In the genomic region with DNA sequence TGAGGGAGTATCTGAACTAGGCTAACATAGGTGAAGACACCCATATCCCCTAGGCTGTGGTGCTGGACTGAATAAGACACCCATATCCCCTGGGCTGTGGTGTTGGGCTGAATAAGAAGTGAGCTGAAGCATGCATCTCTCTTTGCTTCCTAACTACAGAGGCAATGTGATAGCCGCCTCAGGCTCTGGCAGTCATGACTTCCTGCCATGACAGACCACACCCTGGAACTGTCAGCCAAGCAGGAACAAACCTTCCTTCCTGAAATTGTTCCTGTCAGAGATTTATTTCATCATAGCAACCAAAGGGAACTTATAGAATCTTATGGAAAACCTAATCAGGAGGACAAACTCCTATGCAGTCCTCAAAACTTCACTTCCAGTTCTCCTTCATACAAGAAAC, we compare ENCODE assay signal across 27 mouse cellular contexts. TPM values are rescaled to one million over a fixed set of nuclear protein-coding genes. Genes with fewer than 3 reads are reported as not detected.
DNase-seq lines count a peak whose midpoint lies in the region; ATAC-seq and TF ChIP-seq lines count a peak whose summit lies in the region.
"Had no signal": no experiment of that assay in that cellular context is flagged by ENCODE, and none has a peak within 500 bp of the region (broad histone marks: within the 10 kb centered on the region; RNA-seq: fewer than 3 reads in every experiment).

No protein-coding gene starts in this region.

- no peak for TF ChIP-seq EP300 in MEL (IDR thresholded peaks at IDR 0.05; ENCODE audit: low read depth in 1 of 2, low read length in 2 of 2)

- no peak for ATAC-seq in kidney, embryonic 16.5 days (ENCODE audit: low FRiP score, low TSS enrichment)
- no peak for ATAC-seq in forebrain, embryonic 12.5 days (ENCODE audit: low FRiP score)
- ATAC-seq in cerebellum, adult (ENCODE audit: insufficient number of reproducible peaks, low FRiP score, low TSS enrichment) = no peak
- ATAC-seq: forebrain, embryonic 15.5 days; hindbrain, embryonic 16.5 days; midbrain, embryonic 16.5 days had no signal

- 62% methylated on average over 1 of the region's 1 CpGs for WGBS in kidney, adult 2 months
- WGBS in kidney, embryonic 16.5 days = 62% methylated on average over 1 of the region's 1 CpGs
- WGBS in macrophage (ENCODE audit: missing documents) = 19% methylated on average over 1 of the region's 1 CpGs
- WGBS in forebrain, embryonic 12.5 days = 94% methylated on average over 1 of the region's 1 CpGs

- H3K4me1 ChIP-seq in kidney, adult 2 months (ENCODE audit: control insufficient read depth, insufficient read depth, low read length) = peaks cover 8% of the 10 kb centered on the region
- peaks cover 10% of the 10 kb centered on the region for H3K4me1 ChIP-seq in kidney, embryonic 16.5 days (ENCODE audit: insufficient read depth, low read length)
- H3K4me1 ChIP-seq in MEL (ENCODE audit: control insufficient read depth in 1 of 2, insufficient read depth in 2 of 2, low read length in 2 of 2) = peaks cover 0 to 7% of the 10 kb centered on the region in 2 experiments; a peak in 3 of 4 replicates
- H3K4me1 ChIP-seq in brown adipose tissue, adult 24 weeks (ENCODE audit: control insufficient read depth, insufficient read depth, insufficient read length, low read length) = peaks cover 10% of the 10 kb centered on the region; the same call in 1 of the 2 replicates
- H3K4me1 ChIP-seq in forebrain, embryonic 12.5 days = peaks cover 5% of the 10 kb centered on the region

- peak overlapping the region; percentile 43; the same call in 1 of the 2 replicates for H3K27ac ChIP-seq in kidney, adult 2 months (ENCODE audit: insufficient read depth, low read depth, low read length)
- no peak overlapping the region for H3K27ac ChIP-seq in kidney, embryonic 16.5 days (ENCODE audit: low read length)
- H3K27ac ChIP-seq in MEL (ENCODE audit: control insufficient read depth, low read depth, low read length) (no peak overlapping the region), macrophage (peak overlapping the region; percentile 56)
- H3K27ac ChIP-seq in brown adipose tissue, adult 24 weeks (replicated peaks; ENCODE audit: low read depth, low read length) = peak overlapping the region; percentile 89
- no peak overlapping the region for H3K27ac ChIP-seq in forebrain, embryonic 12.5 days
- H3K27ac ChIP-seq: embryonic facial prominence, embryonic 12.5 days; forebrain, embryonic 15.5 days; kidney, postnatal 0 days; liver, embryonic 15.5 days; midbrain, embryonic 10.5 days; neural tube, embryonic 12.5 days had no signal

- TF ChIP-seq POLR2A in kidney, adult 2 months (IDR thresholded peaks at IDR 0.05; ENCODE audit: low read depth, low read length) = no peak
- TF ChIP-seq POLR2A in MEL (IDR thresholded peaks at IDR 0.05; ENCODE audit: control insufficient read depth in 1 of 2, insufficient read depth in 1 of 2, low read depth in 1 of 2, low read length in 2 of 2, poor library complexity in 1 of 2) = no peak

- H3K79me2 ChIP-seq in MEL (ENCODE audit: control insufficient read depth, insufficient read depth, low read length, poor library complexity) = no peaks in the 10 kb centered on the region
- H3K79me2 ChIP-seq in macrophage (ENCODE audit: inconsistent target) = no peaks in the 10 kb centered on the region

- no peaks in the 10 kb centered on the region for H3K9me3 ChIP-seq in kidney, embryonic 16.5 days (ENCODE audit: low read length)
- H3K9me3 ChIP-seq in MEL (replicated peaks; ENCODE audit: insufficient read depth, low read length) = no peaks in the 10 kb centered on the region
- H3K9me3 ChIP-seq in forebrain, embryonic 12.5 days = no peaks in the 10 kb centered on the region
- H3K9me3 ChIP-seq: embryonic facial prominence, embryonic 12.5 days; forebrain, embryonic 15.5 days; liver, embryonic 15.5 days; midbrain, embryonic 10.5 days; neural tube, embryonic 12.5 days had no signal

- no peak overlapping the region for H3K4me3 ChIP-seq in kidney, adult 2 months (ENCODE audit: insufficient read depth, low read depth, low read length)
- H3K4me3 ChIP-seq in kidney, embryonic 16.5 days (ENCODE audit: low read length) = no peak overlapping the region
- H3K4me3 ChIP-seq in MEL (ENCODE audit: control insufficient read depth in 1 of 2, insufficient read depth in 1 of 2, low read depth in 2 of 2, low read length in 2 of 2) (no peak overlapping the region), macrophage (ENCODE audit: inconsistent target) (no peak overlapping the region)
- no peak overlapping the region for H3K4me3 ChIP-seq in brown adipose tissue, adult 24 weeks (ENCODE audit: insufficient read depth, low read depth, low read length)
- H3K4me3 ChIP-seq in forebrain, embryonic 12.5 days (replicated peaks) = no peak overlapping the region
- H3K4me3 ChIP-seq: embryonic facial prominence, embryonic 12.5 days; forebrain, embryonic 15.5 days; liver, embryonic 15.5 days; midbrain, embryonic 10.5 days; neural tube, embryonic 12.5 days had no signal

- DNase-seq in kidney, adult 2 months = peak; percentile 64
- DNase-seq in MEL (ENCODE audit: low read depth, low spot score) = no peak
- DNase-seq in spleen, adult 18-20 months = no peak
- DNase-seq: adrenal gland, adult 8-10 months; cerebellum, adult 11-12 months; cerebellum, adult 9-11 months; embryo, embryonic 11 days; heart, postnatal 14 days; kidney, adult 18-20 months; layer of hippocampus, postnatal 36 days; liver; right cerebral cortex, adult 18-20 months had no signal

- TF ChIP-seq CTCF in kidney, adult 2 months (conservative IDR thresholded peaks at IDR 0.05; ENCODE audit: insufficient read depth, insufficient read length, low read depth, low read length) = no peak
- no peak for TF ChIP-seq CTCF in MEL (IDR thresholded peaks at IDR 0.05 in 2 of 3, conservative IDR thresholded peaks at IDR 0.05 in 1 of 3; ENCODE audit: control insufficient read depth in 1 of 3, insufficient read depth in 1 of 3, low read depth in 2 of 3, low read length in 3 of 3, poor library complexity in 1 of 3, severe bottlenecking in 1 of 3)

- no peaks in the 10 kb centered on the region for H3K27me3 ChIP-seq in kidney, adult 2 months (replicated peaks; ENCODE audit: control insufficient read depth, insufficient read depth, low read length)
- H3K27me3 ChIP-seq in kidney, embryonic 16.5 days (ENCODE audit: insufficient read depth, low read length) = no peaks in the 10 kb centered on the region
- H3K27me3 ChIP-seq in MEL (ENCODE audit: control insufficient read depth in 1 of 2, insufficient read depth in 2 of 2, low read length in 2 of 2) = no peaks in the 10 kb centered on the region
- no peaks in the 10 kb centered on the region for H3K27me3 ChIP-seq in forebrain, embryonic 12.5 days
- H3K27me3 ChIP-seq: CH12.LX; embryonic facial prominence, embryonic 12.5 days; forebrain, embryonic 15.5 days; neural tube, embryonic 12.5 days had no signal

- no peak overlapping the region for H3K9ac ChIP-seq in kidney, embryonic 16.5 days (replicated peaks; ENCODE audit: low read length)
- H3K9ac ChIP-seq in MEL (ENCODE audit: control insufficient read depth, low read depth, low read length, poor library complexity, severe bottlenecking) = no peak overlapping the region
- no peak overlapping the region for H3K9ac ChIP-seq in forebrain, embryonic 12.5 days
- H3K9ac ChIP-seq: embryonic facial prominence, embryonic 12.5 days; forebrain, embryonic 15.5 days; liver, embryonic 15.5 days; neural tube, embryonic 12.5 days had no signal

- H3K36me3 ChIP-seq in kidney, adult 2 months (ENCODE audit: control insufficient read depth, insufficient read depth, low read length) = no peaks in the 10 kb centered on the region
- H3K36me3 ChIP-seq in kidney, embryonic 16.5 days (ENCODE audit: insufficient read depth, low read length) = 0 out of 2 replicates have a peak, but pooled peaks cover 4% of the 10 kb centered on the region
- H3K36me3 ChIP-seq in MEL (ENCODE audit: control insufficient read depth in 1 of 2, insufficient read depth in 2 of 2, low read length in 2 of 2) = peaks cover 0 to 2% of the 10 kb centered on the region in 2 experiments; a peak in 1 of 4 replicates
- no peaks in the 10 kb centered on the region for H3K36me3 ChIP-seq in macrophage (ENCODE audit: inconsistent target)
- no peaks in the 10 kb centered on the region for H3K36me3 ChIP-seq in forebrain, embryonic 12.5 days (replicated peaks)
- H3K36me3 ChIP-seq: embryonic facial prominence, embryonic 12.5 days; forebrain, embryonic 15.5 days; liver, embryonic 15.5 days; midbrain, embryonic 10.5 days; neural tube, embryonic 12.5 days had no signal

- no peak overlapping the region for H3K4me2 ChIP-seq in kidney, embryonic 16.5 days (replicated peaks; ENCODE audit: low read depth, low read length)
- no peak overlapping the region for H3K4me2 ChIP-seq in forebrain, embryonic 12.5 days
- H3K4me2 ChIP-seq: embryonic facial prominence, embryonic 12.5 days; forebrain, embryonic 15.5 days; liver, embryonic 15.5 days; neural tube, embryonic 12.5 days had no signal

- TF ChIP-seq RAD21 in MEL (IDR thresholded peaks at IDR 0.05; ENCODE audit: low read depth, low read length) = no peak

RNA-seq across cellular contexts. Expression of gene Nr2f6, which starts 6.5 kb away (rescaled TPM):
- 177 and 264 TPM in 2 replicates for polyA plus RNA-seq in kidney, adult 2 months (2012; rRNA removed)
- polyA plus RNA-seq in kidney, embryonic 16.5 days (2015; fragmentation: Nextera tagmentation; extraction: Ambion mirVana) = 65.4 and 82.9 TPM in 2 replicates
- total RNA-seq in MEL (2012; rRNA removed) = 29.6 and 30.5 TPM in 2 replicates
- polyA plus RNA-seq in MEL (2012; ENCODE audit: insufficient read depth in 1 of 2, insufficient read length in 2 of 2, low read depth in 1 of 2, low replicate concordance in 2 of 2, missing spikeins in 1 of 2) (10 to 100 TPM in 1 of 2 experiments, not detected in 1; 48.3 TPM), macrophage (2018) (3.7 to 12.5 TPM (median 11.6 TPM) in 3 replicates)
- 43.4 and 56.0 TPM in 2 replicates for polyA plus RNA-seq in brown adipose tissue, adult 24 weeks (2012; ENCODE audit: insufficient read depth, insufficient read length, missing spikeins)
- total RNA-seq in macrophage (2018; cell fraction: chromatin; rRNA removed) = 10 to 100 TPM in 8 of 26 experiments, 1 to 10 TPM in 18; 3.1 to 21.7 (median 7.9) TPM
- 10 to 100 TPM in 14 of 26 experiments, 1 to 10 TPM in 12; 5.1 to 16.5 (median 10.1) TPM for total RNA-seq in macrophage (2018; cell fraction: cytosol; rRNA removed)
- 10 to 100 TPM in 14 of 26 experiments, 1 to 10 TPM in 12; 4.8 to 22.1 (median 10.2) TPM for total RNA-seq in macrophage (2018; cell fraction: nucleus; rRNA removed)
- 31.5 and 35.3 TPM in 2 replicates for polyA plus RNA-seq in forebrain, embryonic 12.5 days (2016; fragmentation: Nextera tagmentation; extraction: Ambion mirVana)

RNA-seq across cellular contexts. Expression of gene Ushbp1, which starts 7.3 kb away (rescaled TPM):
- polyA plus RNA-seq in kidney, adult 2 months (2012; rRNA removed) = 38.5 and 43.4 TPM in 2 replicates
- 29.8 and 31.2 TPM in 2 replicates for polyA plus RNA-seq in kidney, embryonic 16.5 days (2015; fragmentation: Nextera tagmentation; extraction: Ambion mirVana)
- total RNA-seq in MEL (2012; rRNA removed) = 0.04 TPM in 1 of 2 replicates, not detected in the other
- under 1 TPM in 1 of 2 experiments, not detected in 1; 0.07 TPM for polyA plus RNA-seq in MEL (2012; ENCODE audit: insufficient read depth in 1 of 2, insufficient read length in 2 of 2, low read depth in 1 of 2, low replicate concordance in 2 of 2, missing spikeins in 1 of 2)
- polyA plus RNA-seq in brown adipose tissue, adult 24 weeks (2012; ENCODE audit: insufficient read depth, insufficient read length, missing spikeins) = 12.8 and 20.7 TPM in 2 replicates
- total RNA-seq in macrophage (2018; cell fraction: chromatin; rRNA removed) = not detected
- total RNA-seq in macrophage (2018; cell fraction: cytosol; rRNA removed) = not detected
- not detected for total RNA-seq in macrophage (2018; cell fraction: nucleus; rRNA removed)
- not detected in 3 replicates for polyA plus RNA-seq in macrophage (2018)
- polyA plus RNA-seq in forebrain, embryonic 12.5 days (2016; fragmentation: Nextera tagmentation; extraction: Ambion mirVana) = 3.2 and 4.6 TPM in 2 replicates
- total RNA-seq: CH12.LX had no signal

RNA-seq across cellular contexts. Expression of gene Babam1, which starts 8.4 kb away (rescaled TPM):
- polyA plus RNA-seq in kidney, adult 2 months (2012; rRNA removed) = 153 and 162 TPM in 2 replicates
- polyA plus RNA-seq in kidney, embryonic 16.5 days (2015; fragmentation: Nextera tagmentation; extraction: Ambion mirVana) = 116 and 120 TPM in 2 replicates
- total RNA-seq in MEL (2012; rRNA removed) = 54.5 and 59.6 TPM in 2 replicates
- polyA plus RNA-seq in MEL (2012; ENCODE audit: insufficient read depth in 1 of 2, insufficient read length in 2 of 2, low read depth in 1 of 2, low replicate concordance in 2 of 2, missing spikeins in 1 of 2) = 100 to 1,000 TPM in 1 of 2 experiments, not detected in 1; 132 TPM
- 78.3 and 79.0 TPM in 2 replicates for polyA plus RNA-seq in brown adipose tissue, adult 24 weeks (2012; ENCODE audit: insufficient read depth, insufficient read length, missing spikeins)
- 100 to 1,000 TPM in 4 of 26 experiments, 10 to 100 TPM in 22; 25.6 to 122 (median 73.2) TPM for total RNA-seq in macrophage (2018; cell fraction: chromatin; rRNA removed)
- total RNA-seq in macrophage (2018; cell fraction: cytosol; rRNA removed) = 10 to 100 TPM; 57.0 to 87.0 (median 72.8) TPM
- 100 to 1,000 TPM in 3 of 26 experiments, 10 to 100 TPM in 23; 46.0 to 113 (median 70.0) TPM for total RNA-seq in macrophage (2018; cell fraction: nucleus; rRNA removed)
- polyA plus RNA-seq in macrophage (2018) = 69.5 to 91.2 TPM (median 74.0 TPM) in 3 replicates
- polyA plus RNA-seq in forebrain, embryonic 12.5 days (2016; fragmentation: Nextera tagmentation; extraction: Ambion mirVana) = 89.4 and 110 TPM in 2 replicates

RNA-seq across cellular contexts. Expression of gene Ocel1, which starts 17.2 kb away (rescaled TPM):
- 12.5 and 14.2 TPM in 2 replicates for polyA plus RNA-seq in kidney, adult 2 months (2012; rRNA removed)
- 6.1 TPM in 2 replicates for polyA plus RNA-seq in kidney, embryonic 16.5 days (2015; fragmentation: Nextera tagmentation; extraction: Ambion mirVana)
- 14.1 and 18.3 TPM in 2 replicates for total RNA-seq in MEL (2012; rRNA removed)
- polyA plus RNA-seq in MEL (2012; ENCODE audit: insufficient read depth in 1 of 2, insufficient read length in 2 of 2, low read depth in 1 of 2, low replicate concordance in 2 of 2, missing spikeins in 1 of 2) (10 to 100 TPM in 1 of 2 experiments, not detected in 1; 16.2 TPM), macrophage (2018) (10.2 to 15.8 TPM (median 13.3 TPM) in 3 replicates)
- polyA plus RNA-seq in brown adipose tissue, adult 24 weeks (2012; ENCODE audit: insufficient read depth, insufficient read length, missing spikeins) = 8.3 and 9.1 TPM in 2 replicates
- 10 to 100 TPM in 23 of 26 experiments, 1 to 10 TPM in 3; 7.5 to 60.0 (median 27.1) TPM for total RNA-seq in macrophage (2018; cell fraction: chromatin; rRNA removed)
- 10 to 100 TPM; 11.0 to 31.9 (median 21.0) TPM for total RNA-seq in macrophage (2018; cell fraction: cytosol; rRNA removed)
- 10 to 100 TPM in 23 of 26 experiments, 1 to 10 TPM in 3; 5.8 to 62.8 (median 26.0) TPM for total RNA-seq in macrophage (2018; cell fraction: nucleus; rRNA removed)
- 3.2 and 4.4 TPM in 2 replicates for polyA plus RNA-seq in forebrain, embryonic 12.5 days (2016; fragmentation: Nextera tagmentation; extraction: Ambion mirVana)

RNA-seq across cellular contexts. Expression of gene Ankle1, which starts 17.5 kb away (rescaled TPM):
- 0.28 and 0.79 TPM in 2 replicates for polyA plus RNA-seq in kidney, adult 2 months (2012; rRNA removed)
- 47.4 and 58.3 TPM in 2 replicates for polyA plus RNA-seq in kidney, embryonic 16.5 days (2015; fragmentation: Nextera tagmentation; extraction: Ambion mirVana)
- total RNA-seq in MEL (2012; rRNA removed) = 17.6 and 18.5 TPM in 2 replicates
- polyA plus RNA-seq in MEL (2012; ENCODE audit: insufficient read depth in 1 of 2, insufficient read length in 2 of 2, low read depth in 1 of 2, low replicate concordance in 2 of 2, missing spikeins in 1 of 2) = 10 to 100 TPM in 1 of 2 experiments, not detected in 1; 21.2 TPM
- not detected in 2 replicates for polyA plus RNA-seq in brown adipose tissue, adult 24 weeks (2012; ENCODE audit: insufficient read depth, insufficient read length, missing spikeins)
- 10 to 100 TPM in 3 of 26 experiments, 1 to 10 TPM in 16, under 1 TPM in 6, not detected in 1; 0.55 to 23.8 (median 2.6) TPM for total RNA-seq in macrophage (2018; cell fraction: chromatin; rRNA removed)
- 1 to 10 TPM in 1 of 26 experiments, under 1 TPM in 19, not detected in 6; 0.05 to 1.4 (median 0.25) TPM for total RNA-seq in macrophage (2018; cell fraction: cytosol; rRNA removed)
- 10 to 100 TPM in 1 of 26 experiments, 1 to 10 TPM in 16, under 1 TPM in 8, not detected in 1; 0.25 to 19.8 (median 1.3) TPM for total RNA-seq in macrophage (2018; cell fraction: nucleus; rRNA removed)
- polyA plus RNA-seq in macrophage (2018) = 0.33 to 1.1 TPM in 2 of 3 replicates, not detected in the other
- polyA plus RNA-seq in forebrain, embryonic 12.5 days (2016; fragmentation: Nextera tagmentation; extraction: Ambion mirVana) = 34.2 and 38.0 TPM in 2 replicates
- total RNA-seq: gastrocnemius, adult 8-10 months had no signal

Comparison
In these comparisons a context has a peak if more than half of its experiments do, and no peak if none do; other contexts are left out.
1. H3K27ac ChIP-seq: peak in kidney, adult 2 months (single experiment), brown adipose tissue, adult 24 weeks (single experiment) and macrophage (single experiment); none in kidney, embryonic 16.5 days (single experiment), MEL (single experiment) and forebrain, embryonic 12.5 days (single experiment).